Mouse (Mus musculus) embryo, embryonic 10 days (tissue): ENCODE results near the gene Gm10644.

Source experiments
- DNase-seq: peaks from one replicate; pipeline ENCODE4 v3.0.0-alpha.2; 2015; ENCODE audit warnings: low spot score

Gene Gm10644

GRCm38 (mm10) chr8:83897211-83897610 lies 57.8 kb downstream of the Gm10644 start:
- DNase-seq, result peak; percentile 75

- DNase-seq, result no peak
Observed at GRCm38 (mm10) chr8:83896461-83896860, 58.5 kb downstream of the Gm10644 start.

- peak; percentile 78 for DNase-seq
Observed at GRCm38 (mm10) chr8:83895894-83896293, 59.1 kb downstream of the Gm10644 start.

GRCm38 (mm10) chr8:83893915-83894314 lies 61.1 kb downstream of the Gm10644 start:
- DNase-seq, result peak; percentile 69

GRCm38 (mm10) chr8:83892061-83892460 lies 62.9 kb downstream of the Gm10644 start:
- no peak for DNase-seq

GRCm38 (mm10) chr8:83888409-83888808 lies 66.6 kb downstream of the Gm10644 start:
- DNase-seq, result no peak
